Mouse (Mus musculus): ENCODE measurements around the gene Tnfrsf18.

- TF ChIP-seq CTCF (IDR thresholded peaks at IDR 0.05; ENCODE audit: control insufficient read depth, insufficient read depth, insufficient replicate concordance, low read depth, low read length) (no peak), POLR2A (IDR thresholded peaks at IDR 0.05; ENCODE audit: control insufficient read depth, low read depth, low read length) (no peak)
Observed at GRCm38 (mm10) chr4:155991908-155992230, 34.1 kb upstream of the Tnfrsf18 start.

All from testis, adult 2 months (tissue).